Mouse (Mus musculus) hindbrain, embryonic 12.5 days (tissue): ENCODE results near the gene Olfr393. TPM values are rescaled to one million over a fixed set of nuclear protein-coding genes. Genes with fewer than 3 reads are reported as not detected.

Source experiments
- ATAC-seq: fragments of 200-750 bp; cut with Nextera tagmentation; 2 replicates; pipeline ENCODE4 v1.8.0; 2017; ENCODE audit warnings: moderate TSS enrichment; ENCODE audit not compliant: low FRiP score
- H3K27ac ChIP-seq: fragments of 300-500 bp; sonication (generic); 2 replicates; pipeline ENCODE4 v1.5.1; 2016; ENCODE audit warnings: mild to moderate bottlenecking
- H3K27me3 ChIP-seq: fragments of 300-500 bp; sonication (generic); 2 replicates; pipeline ENCODE4 v1.6.1; 2016; ENCODE audit warnings: mild to moderate bottlenecking
- H3K36me3 ChIP-seq: fragments of 300-500 bp; sonication (generic); 2 replicates; pipeline ENCODE4 v1.6.1; 2016; ENCODE audit warnings: mild to moderate bottlenecking
- H3K4me1 ChIP-seq: fragments of 300-500 bp; sonication (generic); 2 replicates; pipeline ENCODE4 v1.6.1; 2016
- H3K4me2 ChIP-seq: fragments of 300-500 bp; sonication (generic); replicated peaks from 2 replicates; pipeline ENCODE4 v1.6.1; 2016; ENCODE audit warnings: mild to moderate bottlenecking
- H3K4me3 ChIP-seq: fragments of 300-500 bp; sonication (generic); 2 replicates; pipeline ENCODE4 v1.5.1; 2016; ENCODE audit warnings: mild to moderate bottlenecking
- H3K9ac ChIP-seq: fragments of 300-500 bp; sonication (generic); 2 replicates; pipeline ENCODE4 v1.6.1; 2016; ENCODE audit warnings: mild to moderate bottlenecking, moderate library complexity
- H3K9me3 ChIP-seq: fragments of 300-500 bp; sonication (generic); replicated peaks from 2 replicates; pipeline ENCODE4 v1.6.1; 2016; ENCODE audit warnings: mild to moderate bottlenecking
- WGBS: fragments of 180-500 bp; shearing (Covaris S2); methylation state at CpG from one replicate; pipeline ENCODE4 v1.1.7; 2016; 5-methylcytosine and 5-hydroxymethylcytosine counted together
- polyA plus RNA-seq: library from polyadenylated mRNA; unstranded; fragments of >200 nt; fragmentation: Nextera tagmentation; extraction: Ambion mirVana; gene quantifications from 2 replicates; pipeline ENCODE4 v1.2.1, GENCODE M21; 2016

Gene Olfr393
- not detected in 2 replicates for polyA plus RNA-seq

- Histone ChIP-seq H3K9ac (no peak within 1 kb of the TSS), H3K36me3 (no peaks in the 10 kb centered on the region)
- no peak for ATAC-seq
These were observed at the start of gene Olfr393 for GRCm38 (mm10) chr11:73851354-73851753. TSS of gene Olfr393 (minus strand) at chr11:73851454.

DNA sequence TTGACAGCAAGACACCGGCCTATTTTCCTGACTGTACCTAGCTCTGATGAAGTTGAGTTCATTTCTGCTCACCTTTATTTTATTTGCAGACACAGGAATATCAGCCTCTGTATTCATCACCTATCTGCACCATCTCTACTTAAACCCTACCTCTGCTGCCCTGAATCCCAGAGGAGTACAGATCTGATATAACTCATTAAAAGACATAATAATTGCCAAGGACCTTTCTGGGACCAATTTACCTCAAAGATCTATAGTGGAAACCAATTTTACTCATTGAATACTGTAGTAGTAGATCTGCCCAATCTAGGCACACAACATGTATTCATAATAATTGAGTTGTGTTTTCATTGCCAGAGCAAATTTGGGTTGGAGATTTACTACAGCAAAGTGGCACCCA is 39.4 kb upstream of the Olfr393 start, which contains the start of gene Olfr394:
Olfr394 (minus strand) TSS at position 101 of the 400 bp plus-strand sequence.
- 0 out of 2 replicates have a peak, but pooled peaks cover 4% of the 10 kb centered on the region for H3K9me3 ChIP-seq
- H3K4me3 ChIP-seq, result no peak within 1 kb of the TSS
- H3K36me3 ChIP-seq, result no peaks in the 10 kb centered on the region
- H3K4me2 ChIP-seq, result no peak within 1 kb of the TSS
- ATAC-seq, result no peak
- H3K4me1 ChIP-seq, result no peaks in the 10 kb centered on the region
- no peaks in the 10 kb centered on the region for H3K27me3 ChIP-seq
- 79% methylated on average over 1 of the region's 1 CpGs for WGBS
- H3K9ac ChIP-seq, result no peak within 1 kb of the TSS
- no peak within 1 kb of the TSS for H3K27ac ChIP-seq

More at GRCm38 (mm10) chr11:73851354-73851753, at the start of gene Olfr393:
- Histone ChIP-seq H3K27ac (no peak within 1 kb of the TSS), H3K4me1 (no peaks in the 10 kb centered on the region), H3K9me3 (0 out of 2 replicates have a peak, but pooled peaks cover 14% of the 10 kb centered on the region), H3K4me3 (no peak within 1 kb of the TSS), H3K4me2 (no peak within 1 kb of the TSS), H3K27me3 (no peaks in the 10 kb centered on the region)

DNA sequence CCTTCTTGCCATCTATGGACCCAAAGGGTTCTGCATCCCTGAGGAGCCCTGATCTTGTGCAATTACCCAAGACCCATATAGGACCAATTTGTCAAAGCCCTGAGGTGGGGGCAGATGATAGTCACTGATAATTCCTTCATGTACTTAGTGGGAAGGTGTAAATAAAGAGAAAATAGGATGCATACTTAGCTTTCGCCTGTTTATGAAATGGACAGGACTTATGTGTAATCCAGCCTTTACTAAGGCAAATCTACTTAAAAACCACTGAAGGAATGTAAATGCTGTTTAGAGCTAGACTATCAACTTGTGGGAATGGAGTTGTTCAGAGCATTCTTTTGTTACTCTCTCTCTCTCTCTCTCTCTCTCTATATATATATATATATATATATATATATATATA is 34.3 kb downstream of the Olfr393 start, which contains the start of gene Olfr392:
Olfr392 (minus strand) TSS at position 101 of the 400 bp plus-strand sequence.
- no peak for ATAC-seq
- Histone ChIP-seq H3K9me3 (0 out of 2 replicates have a peak, but pooled peaks cover 3% of the 10 kb centered on the region), H3K27ac (no peak within 1 kb of the TSS), H3K4me2 (no peak within 1 kb of the TSS), H3K27me3 (no peaks in the 10 kb centered on the region), H3K9ac (no peak within 1 kb of the TSS), H3K4me1 (no peaks in the 10 kb centered on the region), H3K36me3 (no peaks in the 10 kb centered on the region), H3K4me3 (no peak within 1 kb of the TSS)
- WGBS, result 91% methylated on average over 1 of the region's 1 CpGs

DNA sequence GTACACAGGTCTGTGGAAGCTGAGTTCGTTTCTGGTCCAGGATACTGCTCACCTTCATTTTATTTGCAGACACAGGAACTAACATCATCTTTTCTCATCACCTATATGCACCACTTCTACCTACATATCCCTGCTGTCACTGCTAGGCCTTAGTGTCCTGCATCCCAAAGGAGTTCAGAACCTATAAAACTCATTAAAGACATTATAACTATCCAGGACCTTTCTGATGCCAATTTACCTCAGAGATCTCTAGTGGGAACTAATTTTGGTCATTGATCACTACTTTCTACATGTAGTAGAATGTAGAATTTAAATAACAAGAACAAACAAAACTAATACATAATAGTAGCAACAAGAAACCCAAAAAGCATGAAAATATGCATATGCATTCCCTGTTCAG is 48.3 kb downstream of the Olfr393 start, which contains the start of gene Olfr391-ps:
Olfr391-ps (minus strand) TSS at position 101 of the 400 bp plus-strand sequence.
- Histone ChIP-seq H3K9me3 (peaks cover 3% of the 10 kb centered on the region), H3K4me2 (no peak within 1 kb of the TSS), H3K27me3 (no peaks in the 10 kb centered on the region), H3K9ac (no peak within 1 kb of the TSS), H3K4me3 (no peak within 1 kb of the TSS), H3K27ac (no peak within 1 kb of the TSS), H3K4me1 (no peaks in the 10 kb centered on the region), H3K36me3 (no peaks in the 10 kb centered on the region)
- WGBS, result 32% methylated on average over 1 of the region's 1 CpGs
- ATAC-seq, result no peak

Other genes starting within 250 kb of the Olfr393 start
- not detected in 2 replicates for gene Zfp735, start 162.7 kb downstream of the Olfr393 start, polyA plus RNA-seq
- gene Olfr389, start 70.7 kb downstream of the Olfr393 start, polyA plus RNA-seq, result not detected in 2 replicates
- gene Olfr390, start 68.5 kb downstream of the Olfr393 start, polyA plus RNA-seq, result not detected in 2 replicates
- gene Olfr391-ps, start 48.4 kb downstream of the Olfr393 start, polyA plus RNA-seq, result not detected in 2 replicates
- not detected in 2 replicates for gene Olfr392, start 34.4 kb downstream of the Olfr393 start, polyA plus RNA-seq
- gene Olfr394, start 39.3 kb upstream of the Olfr393 start, polyA plus RNA-seq, result not detected in 2 replicates
- gene Olfr395, start 57.8 kb upstream of the Olfr393 start, polyA plus RNA-seq, result not detected in 2 replicates
- not detected in 2 replicates for gene Olfr23, start 85.2 kb upstream of the Olfr393 start, polyA plus RNA-seq
- not detected in 2 replicates for gene Olfr397, start 109.4 kb upstream of the Olfr393 start, polyA plus RNA-seq
- not detected in 2 replicates for gene Olfr398, start 139.0 kb upstream of the Olfr393 start, polyA plus RNA-seq
- not detected in 2 replicates for gene Olfr139, start 205.1 kb upstream of the Olfr393 start, polyA plus RNA-seq
- not detected in 2 replicates for gene Olfr399, start 205.2 kb upstream of the Olfr393 start, polyA plus RNA-seq
- gene Zfp616, start 218.5 kb upstream of the Olfr393 start, polyA plus RNA-seq, result not detected in 2 replicates